Mouse (Mus musculus) neural tube, embryonic 11.5 days (tissue): Measurements from ENCODE around the gene Unc50. TPM values are rescaled to one million over a fixed set of nuclear protein-coding genes. Genes with fewer than 3 reads are reported as not detected.

ENCODE experiments used
- ATAC-seq: fragments of 200-750 bp; cut with Nextera tagmentation; 2 replicates; pipeline ENCODE4 v1.8.0; 2017; ENCODE audit warnings: moderate number of reproducible peaks, mild to moderate bottlenecking, moderate TSS enrichment, moderate library complexity; ENCODE audit not compliant: insufficient read depth, low FRiP score, low TSS enrichment
- DNase-seq: peaks from one replicate; pipeline ENCODE4 v3.0.0-alpha.2; 2015; ENCODE audit warnings: low spot score
- H3K27ac ChIP-seq: fragments of 300-500 bp; sonication (generic); 2 replicates; pipeline ENCODE4 v1.5.1; 2014; ENCODE audit warnings: low read depth, mild to moderate bottlenecking, low read length
- H3K27me3 ChIP-seq: fragments of 300-500 bp; sonication (generic); 2 replicates; pipeline ENCODE4 v1.6.1; 2014; ENCODE audit warnings: mild to moderate bottlenecking, low read length, mixed read lengths; ENCODE audit not compliant: control insufficient read depth, insufficient read depth
- H3K36me3 ChIP-seq: fragments of 300-500 bp; sonication (generic); 2 replicates; pipeline ENCODE4 v1.6.1; 2014; ENCODE audit warnings: mild to moderate bottlenecking, low read length, moderate library complexity, mixed read lengths; ENCODE audit not compliant: control insufficient read depth, insufficient read depth
- H3K4me1 ChIP-seq: fragments of 300-500 bp; sonication (generic); 2 replicates; pipeline ENCODE4 v1.6.1; 2014; ENCODE audit warnings: low read length, mixed read lengths; ENCODE audit not compliant: control insufficient read depth, insufficient read depth
- H3K4me2 ChIP-seq: fragments of 300-500 bp; sonication (generic); 2 replicates; pipeline ENCODE4 v1.6.1; 2014; ENCODE audit warnings: low read depth, mild to moderate bottlenecking, moderate library complexity
- H3K4me3 ChIP-seq: fragments of 300-500 bp; sonication (generic); 2 replicates; pipeline ENCODE4 v1.5.1; 2014; ENCODE audit warnings: low read depth, low read length
- H3K9ac ChIP-seq: fragments of 300-500 bp; sonication (generic); 2 replicates; pipeline ENCODE4 v1.6.1; 2014; ENCODE audit warnings: mild to moderate bottlenecking, low read length
- H3K9me3 ChIP-seq: fragments of 300-500 bp; sonication (generic); 2 replicates; pipeline ENCODE4 v1.6.1; 2016; ENCODE audit warnings: low read length; ENCODE audit not compliant: control insufficient read depth
- WGBS: fragments of 180-500 bp; shearing (Covaris S2); extraction: QIAGEN DNeasy Blood & Tissue Kit; methylation state at CpG from one replicate; pipeline ENCODE4 v1.1.7; 2014; 5-methylcytosine and 5-hydroxymethylcytosine counted together
- polyA plus RNA-seq: library from polyadenylated mRNA; unstranded; fragments of >200 nt; fragmentation: Nextera tagmentation; extraction: Ambion mirVana; gene quantifications from 2 replicates; pipeline ENCODE4 v1.2.1, GENCODE M21; 2014

The Unc50 gene
- polyA plus RNA-seq, 1 experiment from 2014 or later, result 114 TPM

GRCm38 (mm10) chr1:37401687-37402086, 28.3 kb upstream of the Unc50 start:
- H3K4me1 ChIP-seq, result 0 out of 2 replicates have a peak, but pooled peaks cover 3% of the 10 kb centered on the region
- no peak overlapping the region for H3K27ac ChIP-seq
- H3K4me3 ChIP-seq, result no peak overlapping the region
- ATAC-seq (no peak), DNase-seq (peak; percentile 62)
- 68% methylated on average over 4 of the region's 4 CpGs for WGBS
- H3K36me3 ChIP-seq, result no peaks in the 10 kb centered on the region
- no peaks in the 10 kb centered on the region for H3K27me3 ChIP-seq
- H3K9me3 ChIP-seq, result no peaks in the 10 kb centered on the region
- H3K9ac ChIP-seq, result no peak overlapping the region
- H3K4me2 ChIP-seq, result no peak overlapping the region

GRCm38 (mm10) chr1:37405137-37405536, 24.8 kb upstream of the Unc50 start:
- no peak overlapping the region for H3K9ac ChIP-seq
- ATAC-seq, result no peak

GRCm38 (mm10) chr1:37407228-37407627, 22.7 kb upstream of the Unc50 start:
- H3K4me3 ChIP-seq, result no peak overlapping the region
- H3K27me3 ChIP-seq, result no peaks in the 10 kb centered on the region
- H3K4me2 ChIP-seq, result no peak overlapping the region
- no peaks in the 10 kb centered on the region for H3K4me1 ChIP-seq
- 80% methylated on average over 8 of the region's 8 CpGs for WGBS
- H3K9me3 ChIP-seq, result no peaks in the 10 kb centered on the region
- no peak overlapping the region for H3K9ac ChIP-seq
- DNase-seq (no peak), ATAC-seq (no peak)
- no peaks in the 10 kb centered on the region for H3K36me3 ChIP-seq
- H3K27ac ChIP-seq, result no peak overlapping the region

More at GRCm38 (mm10) chr1:37405137-37405536, 24.8 kb upstream of the Unc50 start:
- Histone ChIP-seq H3K27ac (no peak overlapping the region), H3K4me1 (no peaks in the 10 kb centered on the region), H3K4me3 (no peak overlapping the region), H3K4me2 (no peak overlapping the region), H3K27me3 (no peaks in the 10 kb centered on the region), H3K9me3 (no peaks in the 10 kb centered on the region), H3K36me3 (no peaks in the 10 kb centered on the region)
- WGBS, result 81% methylated on average over 2 of the region's 2 CpGs
- no peak for DNase-seq

GRCm38 (mm10) chr1:37408059-37408458, 21.9 kb upstream of the Unc50 start:
- 88% methylated on average over 8 of the region's 8 CpGs for WGBS

GRCm38 (mm10) chr1:37408678-37409077, 21.3 kb upstream of the Unc50 start:
- Histone ChIP-seq H3K27me3 (no peaks in the 10 kb centered on the region), H3K9me3 (no peaks in the 10 kb centered on the region), H3K36me3 (no peaks in the 10 kb centered on the region), H3K4me2 (no peak overlapping the region), H3K4me3 (no peak overlapping the region), H3K4me1 (no peaks in the 10 kb centered on the region), H3K27ac (no peak overlapping the region), H3K9ac (no peak overlapping the region)
- 85% methylated on average over 3 of the region's 3 CpGs for WGBS
- DNase-seq (no peak), ATAC-seq (no peak)

More at GRCm38 (mm10) chr1:37408059-37408458, 21.9 kb upstream of the Unc50 start:
- ATAC-seq (no peak), DNase-seq (no peak)
- Histone ChIP-seq H3K36me3 (no peaks in the 10 kb centered on the region), H3K4me2 (no peak overlapping the region), H3K4me3 (no peak overlapping the region), H3K9me3 (no peaks in the 10 kb centered on the region), H3K9ac (no peak overlapping the region), H3K27ac (no peak overlapping the region), H3K4me1 (no peaks in the 10 kb centered on the region), H3K27me3 (no peaks in the 10 kb centered on the region)

GRCm38 (mm10) chr1:37409647-37410046, 20.3 kb upstream of the Unc50 start:
- no peaks in the 10 kb centered on the region for H3K9me3 ChIP-seq
- H3K4me3 ChIP-seq, result no peak overlapping the region
- no peak for DNase-seq
- H3K9ac ChIP-seq, result no peak overlapping the region
- no peak for ATAC-seq
- H3K4me1 ChIP-seq, result no peaks in the 10 kb centered on the region
- no peak overlapping the region for H3K27ac ChIP-seq
- H3K27me3 ChIP-seq, result no peaks in the 10 kb centered on the region
- no peak overlapping the region for H3K4me2 ChIP-seq
- no peaks in the 10 kb centered on the region for H3K36me3 ChIP-seq

GRCm38 (mm10) chr1:37415394-37415793, 14.5 kb upstream of the Unc50 start:
- 96% methylated on average over 1 of the region's 1 CpGs for WGBS
- H3K4me1 ChIP-seq, result no peaks in the 10 kb centered on the region
- DNase-seq, result no peak

GRCm38 (mm10) chr1:37419420-37419819, 10.5 kb upstream of the Unc50 start:
- Histone ChIP-seq H3K9me3 (no peaks in the 10 kb centered on the region), H3K27me3 (no peaks in the 10 kb centered on the region), H3K36me3 (no peaks in the 10 kb centered on the region; the same call in 1 of the 2 replicates), H3K4me1 (no peaks in the 10 kb centered on the region), H3K27ac (no peak overlapping the region), H3K9ac (no peak overlapping the region), H3K4me3 (no peak overlapping the region), H3K4me2 (no peak overlapping the region)
- peak; percentile 16 for DNase-seq
- WGBS, result 100% methylated on average over 1 of the region's 1 CpGs
- ATAC-seq, result no peak

More at GRCm38 (mm10) chr1:37415394-37415793, 14.5 kb upstream of the Unc50 start:
- Histone ChIP-seq H3K27ac (no peak overlapping the region), H3K27me3 (no peaks in the 10 kb centered on the region), H3K4me2 (no peak overlapping the region), H3K9ac (no peak overlapping the region), H3K36me3 (no peaks in the 10 kb centered on the region; the same call in 1 of the 2 replicates), H3K9me3 (no peaks in the 10 kb centered on the region), H3K4me3 (no peak overlapping the region)
- ATAC-seq, result no peak

- no peak overlapping the region for H3K27ac ChIP-seq
- ATAC-seq (no peak), DNase-seq (no peak)
- no peak overlapping the region for H3K9ac ChIP-seq
- H3K9me3 ChIP-seq, result no peaks in the 10 kb centered on the region
- 95% methylated on average over 8 of the region's 8 CpGs for WGBS
- peaks cover 14% of the 10 kb centered on the region for H3K4me1 ChIP-seq
- H3K36me3 ChIP-seq, result no peaks in the 10 kb centered on the region
- H3K4me3 ChIP-seq, result no peak overlapping the region
- no peak overlapping the region for H3K4me2 ChIP-seq
- no peaks in the 10 kb centered on the region for H3K27me3 ChIP-seq
Observed at GRCm38 (mm10) chr1:37427144-37427875, 2.6 kb upstream of the Unc50 start.
